Mouse (Mus musculus) stomach, postnatal 0 days (tissue): ENCODE measurements around the gene Cdan1. TPM values are rescaled to one million over a fixed set of nuclear protein-coding genes. Genes with fewer than 3 reads are reported as not detected.
A peak's percentile ranks its signal among the peaks of the same experiment; 100 is the strongest.

Experiments used
- ATAC-seq: fragments of 200-750 bp; cut with Nextera tagmentation; 2 replicates; pipeline ENCODE4 v1.8.0; 2017; ENCODE audit not compliant: low FRiP score, low TSS enrichment
- DNase-seq: peaks from one replicate; pipeline ENCODE4 v3.0.0-alpha.2; 2016; ENCODE audit warnings: low spot score
- H3K27ac ChIP-seq: fragments of 300-500 bp; sonication (generic); replicated peaks from 2 replicates; pipeline ENCODE4 v1.5.1; 2014; ENCODE audit warnings: mild to moderate bottlenecking, control low read depth
- H3K27me3 ChIP-seq: fragments of 300-500 bp; sonication (generic); 2 replicates; pipeline ENCODE4 v1.6.1; 2014; ENCODE audit warnings: low read length; ENCODE audit not compliant: control insufficient read depth, insufficient read depth
- H3K36me3 ChIP-seq: fragments of 300-500 bp; sonication (generic); 2 replicates; pipeline ENCODE4 v1.6.1; 2014; ENCODE audit warnings: low read length, mixed read lengths; ENCODE audit not compliant: control insufficient read depth, insufficient read depth
- H3K4me1 ChIP-seq: fragments of 300-500 bp; sonication (generic); replicated peaks from 2 replicates; pipeline ENCODE4 v1.6.1; 2014; ENCODE audit warnings: antibody characterized with exemption; ENCODE audit not compliant: control insufficient read depth, insufficient read depth
- H3K4me2 ChIP-seq: fragments of 300-500 bp; sonication (generic); replicated peaks from 2 replicates; pipeline ENCODE4 v1.6.1; 2014; ENCODE audit warnings: low read depth, mild to moderate bottlenecking, control low read depth, moderate library complexity
- H3K4me3 ChIP-seq: fragments of 300-500 bp; sonication (generic); 2 replicates; pipeline ENCODE4 v1.5.1; 2014; ENCODE audit warnings: low read depth, low read length, control low read depth
- H3K9ac ChIP-seq: fragments of 300-500 bp; sonication (generic); 2 replicates; pipeline ENCODE4 v1.6.1; 2014; ENCODE audit warnings: mild to moderate bottlenecking, low read length, control low read depth, mixed read lengths
- H3K9me3 ChIP-seq: fragments of 300-500 bp; sonication (generic); 2 replicates; pipeline ENCODE4 v1.6.1; 2016; ENCODE audit warnings: low read length; ENCODE audit not compliant: control insufficient read depth
- CTCF ChIP-seq: IDR thresholded peaks from 2 replicates; pipeline ENCODE4 v1.5.1; 2016; ENCODE audit warnings: antibody characterized with exemption, low read depth, mild to moderate bottlenecking, moderate library complexity
- EP300 ChIP-seq: optimal IDR thresholded peaks from 2 replicates; pipeline ENCODE3; 2016; ENCODE audit warnings: antibody characterized with exemption
- WGBS: fragments of 180-500 bp; shearing (Covaris S2); extraction: QIAGEN DNeasy Blood & Tissue Kit; methylation state at CpG from one replicate; pipeline ENCODE4 v1.1.7; 2014; 5-methylcytosine and 5-hydroxymethylcytosine counted together
- polyA plus RNA-seq: library from polyadenylated mRNA; unstranded; fragments of >200 nt; fragmentation: Nextera tagmentation; extraction: Ambion mirVana; gene quantifications from 2 replicates; pipeline ENCODE4 v1.2.1, GENCODE M21; 2015

Gene Cdan1
- polyA plus RNA-seq, 1 experiment from 2014 or later, result 2.5 TPM

DNA sequence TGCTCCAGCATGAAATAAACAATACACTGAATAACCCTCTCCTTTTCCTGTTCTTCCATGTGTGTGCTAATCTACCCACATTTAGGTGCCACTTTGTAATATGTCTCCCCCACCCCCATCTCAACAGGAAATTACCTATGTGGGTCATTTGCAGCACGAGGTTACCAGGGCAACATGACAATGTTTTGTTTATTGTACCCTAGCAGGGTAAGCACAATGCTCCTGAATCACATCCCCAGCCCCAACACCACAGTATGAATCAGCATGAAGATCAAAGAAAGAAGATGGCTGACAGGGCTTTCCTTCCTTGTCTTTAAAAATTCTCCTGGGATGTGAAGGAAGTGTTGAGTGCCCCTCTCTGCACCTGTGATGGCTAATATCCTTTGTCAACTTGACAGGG, 2.7 kb upstream of the Cdan1 start:
- Histone ChIP-seq H3K4me1 (no peaks in the 10 kb centered on the region), H3K36me3 (no peaks in the 10 kb centered on the region), H3K27me3 (no peaks in the 10 kb centered on the region), H3K4me3 (no peak overlapping the region), H3K9me3 (no peaks in the 10 kb centered on the region), H3K9ac (no peak overlapping the region), H3K4me2 (no peak overlapping the region), H3K27ac (no peak overlapping the region)
- DNase-seq (no peak), ATAC-seq (no peak)
- TF ChIP-seq CTCF, result no peak
- TF ChIP-seq EP300, result no peak
- 42% methylated on average over 1 of the region's 1 CpGs for WGBS

DNA sequence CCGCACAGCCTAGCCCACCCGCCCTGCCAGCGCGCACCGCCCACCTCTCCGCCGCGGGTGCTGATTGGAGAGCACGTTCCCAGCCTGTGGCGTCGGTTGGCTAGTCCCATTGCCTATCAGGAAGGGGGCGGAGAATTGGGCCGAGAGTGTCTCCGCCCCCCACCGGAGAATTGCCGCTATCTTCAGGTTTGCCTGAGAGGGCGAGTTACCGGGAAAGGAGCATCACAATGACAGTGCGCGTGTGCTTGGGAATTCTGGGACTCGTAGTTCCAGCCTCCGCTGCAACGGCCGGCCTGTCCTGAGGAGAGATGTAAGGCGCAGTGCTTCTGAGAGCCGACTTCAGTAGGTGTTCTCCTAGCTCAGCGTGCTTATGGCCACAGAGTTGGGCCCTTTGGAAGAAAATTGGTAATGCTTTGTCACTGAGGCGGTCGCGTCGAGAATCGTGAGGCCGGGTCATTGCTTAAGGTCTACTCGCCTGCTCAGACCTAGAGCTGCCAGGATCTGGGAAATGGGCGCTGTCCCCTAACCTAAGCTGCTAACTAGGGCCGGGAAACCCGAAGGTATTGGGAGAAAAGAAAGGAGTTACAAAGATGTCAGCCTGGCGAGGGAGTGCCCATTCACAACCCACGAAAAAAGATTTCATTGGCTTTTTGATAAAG, 625 bp upstream of the Cdan1 start, which contains the start of gene Ttbk2:
Gene Ttbk2 (minus strand): TSS at position 181 of the 659 bp plus-strand sequence.
- no peaks in the 10 kb centered on the region for H3K9me3 ChIP-seq
- H3K4me1 ChIP-seq, result no peaks in the 10 kb centered on the region
- TF ChIP-seq EP300 (no peak), CTCF (peak; percentile 55)
- ATAC-seq (peak; percentile 99), DNase-seq (peak; percentile 95)
- no peaks in the 10 kb centered on the region for H3K36me3 ChIP-seq
- peak within 1 kb of the TSS; percentile 53; the same call in 1 of the 2 replicates for H3K27ac ChIP-seq
- H3K9ac ChIP-seq, result peak within 1 kb of the TSS; percentile 75
- no peaks in the 10 kb centered on the region for H3K27me3 ChIP-seq
- H3K4me2 ChIP-seq, result peak within 1 kb of the TSS; percentile 78
- under 1% methylated on average over 39 of the region's 39 CpGs for WGBS
- peak within 1 kb of the TSS; percentile 90 for H3K4me3 ChIP-seq

DNA sequence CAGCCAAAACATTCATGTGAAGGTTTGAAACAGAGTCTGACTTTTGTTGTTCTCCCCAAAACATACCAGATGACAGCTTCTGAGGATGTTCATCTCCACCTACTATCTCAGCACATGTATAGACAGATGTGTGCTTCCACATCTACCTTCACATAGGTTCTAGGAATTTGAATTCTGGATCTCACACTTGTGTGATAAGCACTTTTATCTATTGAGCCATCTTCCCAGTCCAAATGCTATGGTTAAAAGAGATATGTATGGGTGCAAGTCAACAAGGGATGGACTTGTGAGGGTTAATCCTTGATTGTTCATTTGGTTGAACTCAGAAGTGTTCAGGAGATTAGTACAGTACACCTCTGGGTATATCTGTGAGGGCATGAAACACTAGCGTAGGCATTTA, 4.6 kb downstream of the Cdan1 start:
- Histone ChIP-seq H3K4me3 (no peak overlapping the region), H3K9ac (no peak overlapping the region), H3K27ac (no peak overlapping the region), H3K9me3 (no peaks in the 10 kb centered on the region), H3K4me2 (no peak overlapping the region), H3K4me1 (no peaks in the 10 kb centered on the region), H3K27me3 (no peaks in the 10 kb centered on the region), H3K36me3 (no peaks in the 10 kb centered on the region)
- DNase-seq, result no peak
- WGBS, result 100% methylated on average over 1 of the region's 1 CpGs
- no peak for TF ChIP-seq EP300
- TF ChIP-seq CTCF, result no peak
- ATAC-seq, result no peak

DNA sequence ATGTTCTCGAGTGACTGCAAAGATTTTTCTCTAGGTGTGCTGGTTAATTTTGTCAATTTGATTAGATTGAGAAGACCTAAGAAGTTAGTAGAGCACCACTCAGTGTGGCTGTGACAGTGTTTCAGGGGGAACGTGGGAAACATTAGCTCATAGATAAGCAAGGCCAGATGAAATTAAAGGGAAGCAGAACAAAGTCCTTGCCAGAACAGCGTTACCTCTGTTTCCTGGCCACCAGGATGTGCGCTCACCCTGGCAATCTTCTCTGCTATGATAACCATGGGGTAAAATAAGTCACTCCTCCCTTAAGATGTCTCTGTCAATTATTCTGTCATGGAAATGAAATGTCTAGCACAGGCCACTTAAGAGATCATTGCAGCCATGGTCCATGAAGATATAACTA, 5.9 kb downstream of the Cdan1 start:
- H3K9ac ChIP-seq, result no peak overlapping the region
- no peaks in the 10 kb centered on the region for H3K36me3 ChIP-seq
- TF ChIP-seq EP300 (no peak), CTCF (no peak)
- no peaks in the 10 kb centered on the region for H3K4me1 ChIP-seq
- DNase-seq (no peak), ATAC-seq (no peak)
- no peak overlapping the region for H3K4me3 ChIP-seq
- no peak overlapping the region for H3K4me2 ChIP-seq
- no peak overlapping the region for H3K27ac ChIP-seq
- WGBS, result 75% methylated on average over 4 of the region's 4 CpGs
- no peaks in the 10 kb centered on the region for H3K27me3 ChIP-seq
- no peaks in the 10 kb centered on the region for H3K9me3 ChIP-seq

DNA sequence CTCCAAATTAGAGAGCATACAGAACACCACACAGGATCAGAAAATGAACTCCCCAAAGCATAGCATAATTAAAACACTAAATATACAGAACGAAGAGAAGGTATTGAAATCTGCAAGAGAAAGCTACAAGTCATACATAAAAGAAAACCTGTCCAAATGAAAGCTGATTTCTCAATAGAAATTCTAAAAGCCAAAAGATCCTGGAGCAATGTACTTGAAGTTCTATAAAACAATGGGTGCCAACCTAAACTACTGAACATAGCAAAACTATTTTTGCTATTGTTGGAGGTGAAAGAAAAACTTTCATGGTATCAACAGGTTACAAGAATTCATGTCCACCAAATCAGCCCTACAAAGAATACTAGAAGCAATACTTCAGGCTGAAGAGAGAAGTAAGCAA, 8.7 kb downstream of the Cdan1 start:
- WGBS, result 80% methylated on average over 1 of the region's 1 CpGs
- Histone ChIP-seq H3K36me3 (no peaks in the 10 kb centered on the region), H3K4me3 (no peak overlapping the region), H3K27me3 (no peaks in the 10 kb centered on the region), H3K4me1 (no peaks in the 10 kb centered on the region), H3K27ac (no peak overlapping the region), H3K4me2 (no peak overlapping the region), H3K9ac (no peak overlapping the region), H3K9me3 (no peaks in the 10 kb centered on the region)
- ATAC-seq, result no peak
- DNase-seq, result no peak
- no peak for TF ChIP-seq EP300
- no peak for TF ChIP-seq CTCF

DNA sequence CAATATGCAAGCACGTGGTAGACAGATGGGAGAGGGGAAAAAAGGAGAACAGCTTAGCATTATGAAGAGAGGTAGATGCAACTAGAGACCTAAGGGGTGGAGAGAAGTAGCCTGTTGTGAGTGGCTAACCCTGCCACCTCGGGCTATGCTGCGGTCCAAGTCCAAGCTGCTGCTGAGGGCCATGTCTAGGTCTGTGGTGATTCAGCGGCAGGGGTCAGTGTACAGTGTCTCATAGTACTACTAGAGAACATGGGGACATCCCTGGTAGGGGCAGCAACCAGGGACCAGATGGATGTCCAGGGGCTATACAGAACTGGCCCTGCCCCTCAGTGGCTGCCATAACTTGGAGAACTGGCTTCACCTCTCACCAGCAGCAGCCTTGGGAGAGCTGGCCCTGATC, 14.8 kb downstream of the Cdan1 start:
- Histone ChIP-seq H3K4me2 (no peak overlapping the region), H3K4me1 (no peaks in the 10 kb centered on the region), H3K9ac (no peak overlapping the region), H3K9me3 (no peaks in the 10 kb centered on the region), H3K27me3 (no peaks in the 10 kb centered on the region), H3K27ac (no peak overlapping the region), H3K36me3 (no peaks in the 10 kb centered on the region), H3K4me3 (no peak overlapping the region)
- WGBS, result 91% methylated on average over 4 of the region's 4 CpGs
- no peak for DNase-seq
- ATAC-seq, result no peak
- TF ChIP-seq CTCF, result no peak
- TF ChIP-seq EP300, result no peak
